Mouse (Mus musculus) stomach, postnatal 0 days (tissue): ENCODE results near the gene Ppp1r16b.

Source experiments
- CTCF ChIP-seq: IDR thresholded peaks from 2 replicates; pipeline ENCODE4 v1.5.1; 2016; ENCODE audit warnings: antibody characterized with exemption, low read depth, mild to moderate bottlenecking, moderate library complexity
- EP300 ChIP-seq: optimal IDR thresholded peaks from 2 replicates; pipeline ENCODE3; 2016; ENCODE audit warnings: antibody characterized with exemption

DNA sequence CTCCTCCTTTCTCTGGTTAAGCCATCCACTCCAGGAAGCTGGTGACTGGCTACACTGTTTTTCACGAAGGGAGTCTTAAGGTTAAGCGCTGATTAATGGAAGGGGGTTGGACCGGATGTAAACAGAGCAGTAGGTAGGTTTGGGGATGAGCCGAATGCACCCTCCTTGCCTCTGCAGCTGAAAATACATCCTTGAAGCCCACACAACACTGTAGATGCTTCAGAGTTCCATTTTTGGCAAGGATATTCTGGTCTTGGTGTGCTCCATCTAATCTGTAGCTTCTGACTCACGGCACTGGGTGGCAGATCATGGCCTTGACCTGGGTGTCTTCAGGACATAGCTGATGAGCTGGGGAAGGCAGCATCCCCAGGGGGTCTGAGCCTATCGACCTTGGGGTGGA is 49.6 kb downstream of the Ppp1r16b start:
- no peak for TF ChIP-seq EP300
- TF ChIP-seq CTCF = no peak
